Mouse (Mus musculus): ENCODE measurements around the gene Olfr453. TPM values are rescaled to one million over a fixed set of nuclear protein-coding genes. Genes with fewer than 3 reads are reported as not detected.

Olfr453 gene
- polyA plus RNA-seq (2012): not detected in 2 replicates

DNA sequence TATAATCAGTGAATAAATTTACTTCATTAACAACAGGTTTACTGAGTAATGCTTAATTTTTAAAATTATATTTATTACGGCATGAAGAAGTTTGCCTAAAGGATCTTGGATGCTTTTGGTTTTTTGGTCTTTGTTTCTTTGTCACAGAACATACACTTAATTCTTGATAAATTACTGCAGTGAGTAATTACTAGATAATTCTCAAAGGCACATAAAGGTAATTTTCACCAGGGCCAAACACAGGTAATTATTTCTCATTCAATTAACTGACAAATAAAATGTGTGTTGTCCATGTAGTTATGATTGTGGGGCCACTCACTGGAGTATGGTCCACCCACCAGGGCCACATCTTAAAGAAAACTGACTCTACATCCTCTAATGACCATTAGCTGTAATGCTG is at the start of gene Olfr453:
Olfr453 (plus strand) TSS at position 301 of the 400 bp plus-strand sequence.
- TF ChIP-seq GATA1 (IDR thresholded peaks at IDR 0.05; ENCODE audit: low read length): no peak

DNA sequence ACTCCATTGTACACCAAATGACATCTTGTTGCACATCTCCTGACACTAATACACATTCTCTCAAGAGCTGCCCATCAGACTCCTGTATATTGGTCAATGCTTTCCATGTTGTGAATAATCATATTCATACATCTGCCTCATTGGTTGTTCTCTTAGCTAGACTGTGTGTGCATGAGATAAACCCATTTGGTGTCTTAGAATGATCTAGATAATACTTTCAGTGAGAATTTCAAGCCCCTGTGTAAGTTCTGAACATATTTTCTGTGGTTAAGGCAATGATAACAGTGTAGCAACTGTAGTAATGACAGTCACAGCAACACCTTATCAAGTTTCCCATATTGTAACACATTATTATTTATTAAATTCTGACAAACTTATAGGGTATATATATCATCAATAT is 49.4 kb upstream of the Olfr453 start:
- TF ChIP-seq GATA1 (IDR thresholded peaks at IDR 0.05; ENCODE audit: low read length): no peak

DNA sequence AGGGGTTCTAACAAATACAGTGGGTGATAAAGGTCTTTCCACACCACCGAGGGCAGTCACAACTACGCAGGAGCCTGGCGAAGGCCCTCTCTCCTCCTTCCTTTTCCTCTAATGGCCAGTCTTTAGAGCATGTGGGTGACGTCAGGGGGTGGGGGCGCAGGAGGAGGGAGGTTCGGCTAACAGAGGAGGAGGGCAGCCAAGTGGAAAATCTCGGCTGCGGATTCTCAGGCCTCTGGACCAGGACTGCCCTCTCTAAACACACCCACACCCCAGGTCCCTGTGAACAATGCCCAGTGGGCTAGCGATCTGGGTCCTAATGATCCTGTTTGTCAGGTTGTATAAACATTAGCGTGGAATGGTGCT is 47.0 kb upstream of the Olfr453 start:
- no peak for TF ChIP-seq GATA1 (IDR thresholded peaks at IDR 0.05; ENCODE audit: low read length)

DNA sequence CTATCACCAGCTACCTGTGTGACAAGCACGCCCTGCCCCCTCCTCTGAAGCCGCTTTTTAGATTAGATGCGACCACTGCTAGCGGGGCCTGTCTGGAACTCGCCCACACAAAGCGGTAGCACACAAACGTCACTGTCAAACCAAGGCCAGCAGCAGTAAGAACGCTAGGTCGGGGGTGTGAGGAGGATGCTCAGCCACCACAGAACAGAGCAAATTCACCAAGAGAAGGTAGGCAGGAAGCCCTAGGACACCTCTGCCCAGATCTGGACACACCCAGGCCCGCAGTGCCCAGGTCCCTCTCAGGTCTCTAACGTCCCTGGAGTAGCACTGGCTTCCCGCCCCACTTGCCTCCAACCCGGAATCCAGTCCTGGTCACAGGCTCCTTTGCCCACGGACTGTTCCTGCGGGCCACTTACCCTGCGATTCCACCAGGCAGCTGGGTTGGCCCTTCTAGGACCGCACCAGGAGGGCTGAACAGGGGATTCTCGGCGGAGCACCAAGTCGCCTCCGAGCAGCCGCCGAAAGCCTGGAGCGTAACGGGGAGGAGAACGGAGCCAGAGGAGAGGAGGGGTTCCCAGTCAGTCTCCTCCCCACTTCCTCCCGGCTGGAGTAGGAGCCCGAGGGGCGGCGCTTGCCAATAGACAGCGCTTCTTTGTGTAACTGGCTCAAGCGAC is 46.5 kb upstream of the Olfr453 start:
- no peak for TF ChIP-seq GATA1 (IDR thresholded peaks at IDR 0.05; ENCODE audit: low read length)

DNA sequence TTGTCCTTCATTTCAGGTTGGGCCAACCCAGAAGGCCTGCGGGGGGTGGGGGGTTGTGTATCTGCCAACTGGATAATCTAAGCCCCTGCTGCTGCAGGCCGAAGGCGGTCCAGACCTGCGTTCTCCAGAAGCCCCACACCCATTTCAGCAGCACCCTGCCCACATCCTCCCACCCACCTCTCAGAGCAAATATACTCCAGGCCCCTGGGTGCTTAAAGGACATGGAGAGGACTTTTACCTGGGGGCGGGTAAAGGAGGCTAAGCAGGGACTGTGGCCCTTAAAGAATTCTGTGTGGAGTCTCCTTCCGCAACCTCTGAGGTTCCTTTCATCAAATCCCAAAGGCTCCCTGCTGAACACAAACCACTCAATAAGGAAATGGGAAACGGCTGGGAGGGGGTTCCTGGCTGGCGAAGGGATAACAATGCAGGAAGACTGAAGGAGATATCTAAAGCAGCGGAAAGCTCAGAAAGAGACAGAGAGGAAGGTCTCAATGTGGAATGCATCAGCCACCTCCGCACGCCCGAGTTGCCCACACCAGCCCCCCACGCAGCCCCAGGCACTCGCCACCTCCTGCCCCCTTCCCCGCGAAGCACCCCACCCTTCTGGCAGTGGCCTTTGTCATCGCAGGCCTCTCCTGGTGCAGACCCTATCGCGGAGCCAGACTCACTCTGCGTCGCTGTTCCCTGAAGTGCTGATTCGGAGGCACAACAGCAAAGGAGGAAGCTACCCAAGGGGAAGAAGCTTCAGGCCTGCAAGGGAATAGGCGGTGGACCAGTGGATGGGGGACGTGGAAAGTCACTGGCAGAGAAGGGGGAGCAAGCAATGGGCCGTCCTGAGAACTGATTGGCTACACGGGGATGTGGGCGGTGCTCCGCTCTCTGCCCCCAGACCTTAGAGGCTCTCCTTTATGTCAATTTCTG is 29.6 kb upstream of the Olfr453 start, which contains the start of gene Tcaf1:
Tcaf1 (minus strand) TSS at position 798 of the 921 bp plus-strand sequence.
- no peak for TF ChIP-seq GATA1 (IDR thresholded peaks at IDR 0.05; ENCODE audit: low read length)

DNA sequence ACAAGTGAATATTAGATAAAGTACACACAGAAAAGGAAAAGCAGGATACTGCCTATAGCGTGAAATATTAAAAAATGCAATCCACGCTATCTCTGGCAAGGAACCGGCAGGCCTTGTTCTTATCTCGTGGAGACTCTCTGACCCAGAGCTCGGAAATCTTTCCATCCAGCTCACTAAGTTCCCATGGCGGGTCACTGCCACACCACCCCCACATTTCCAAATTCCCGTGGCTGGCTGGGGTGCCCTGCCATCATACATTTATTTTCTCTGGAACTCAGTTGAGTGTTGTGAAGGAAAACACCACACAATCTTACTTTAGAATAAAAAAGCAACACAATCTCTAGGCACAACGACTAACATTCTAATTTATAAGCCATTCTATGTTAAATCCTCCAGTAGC is 24.5 kb upstream of the Olfr453 start:
- no peak for TF ChIP-seq GATA1 (IDR thresholded peaks at IDR 0.05; ENCODE audit: low read length)

DNA sequence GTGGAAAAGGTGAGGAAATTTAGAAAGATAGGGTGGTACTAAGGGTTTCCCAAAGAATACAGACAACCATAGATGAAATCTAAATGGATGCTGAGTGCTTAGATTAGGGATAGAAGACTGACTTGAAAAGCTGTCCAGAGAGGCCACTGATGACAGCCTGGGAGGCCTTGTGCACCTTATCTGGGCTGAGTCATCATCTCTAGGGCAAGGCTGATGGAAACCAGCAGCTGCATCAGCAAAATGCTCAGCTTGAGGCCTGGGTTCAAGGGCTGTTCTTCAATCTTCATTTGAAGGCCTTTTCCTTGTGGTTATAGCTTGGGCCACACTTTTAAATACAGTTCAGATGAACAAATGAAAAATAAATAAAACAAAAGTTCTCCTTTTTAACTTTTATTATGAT is 21.2 kb upstream of the Olfr453 start:
- TF ChIP-seq GATA1 (IDR thresholded peaks at IDR 0.05; ENCODE audit: low read length): no peak

DNA sequence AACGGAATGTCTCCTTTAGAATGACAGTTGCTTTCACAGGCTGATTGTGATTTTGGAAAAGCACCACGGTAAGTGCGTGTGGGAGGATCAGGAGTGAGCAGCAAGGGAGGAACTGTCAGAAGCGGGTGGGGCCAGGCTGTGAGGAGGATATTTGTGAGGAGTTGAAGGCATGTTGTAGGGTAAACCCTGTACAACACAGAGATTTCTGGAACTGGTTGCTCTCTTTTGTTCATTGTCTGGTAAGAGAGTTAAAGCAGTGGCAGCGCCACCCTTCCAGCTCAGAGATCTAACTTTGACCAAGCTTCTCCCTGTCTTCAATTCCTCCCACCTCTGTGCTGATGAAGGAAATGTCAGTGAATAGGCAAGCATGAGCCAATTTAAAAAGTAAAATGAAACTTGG is 3.1 kb downstream of the Olfr453 start:
- TF ChIP-seq GATA1 (IDR thresholded peaks at IDR 0.05; ENCODE audit: low read length): no peak

DNA sequence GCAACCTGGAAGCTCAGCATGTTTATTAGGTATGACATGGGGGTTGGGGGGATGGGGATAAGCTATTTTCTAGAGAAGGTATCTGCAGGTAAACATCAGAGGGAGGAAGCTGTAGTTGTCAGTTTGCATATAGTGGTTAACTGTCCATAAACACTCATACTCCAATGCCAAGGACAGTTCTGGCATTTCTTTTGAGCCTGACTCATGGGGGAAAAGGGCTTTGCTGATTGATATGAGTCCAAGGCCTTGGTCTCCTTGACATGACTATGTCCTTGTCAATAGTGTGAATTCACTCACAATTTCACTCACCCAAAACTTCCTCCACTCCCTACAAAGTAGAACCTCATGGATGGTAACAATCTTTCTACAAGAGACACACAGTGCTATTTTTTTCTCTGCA is 8.7 kb downstream of the Olfr453 start:
- no peak for TF ChIP-seq GATA1 (IDR thresholded peaks at IDR 0.05; ENCODE audit: low read length)

DNA sequence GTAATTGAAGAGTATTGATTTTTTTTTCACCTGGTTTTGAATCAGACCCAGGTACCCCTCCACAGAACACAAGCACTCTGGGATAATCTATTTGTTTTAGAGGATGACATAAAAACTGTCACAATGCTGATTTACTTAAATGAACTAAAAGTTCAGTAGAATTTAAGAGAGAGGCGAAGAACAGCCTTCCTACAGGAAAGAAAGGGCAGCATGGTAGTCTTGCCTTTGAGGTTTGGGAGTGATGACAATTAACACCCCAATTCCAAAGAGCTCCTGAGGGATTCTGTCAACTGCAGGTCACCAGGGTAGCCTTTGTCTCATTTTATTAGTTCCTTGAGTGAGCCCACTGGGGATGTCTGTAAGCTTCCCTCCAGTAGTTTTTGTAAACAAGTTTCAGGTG is 16.9 kb downstream of the Olfr453 start, which contains the start of gene Olfr38:
Olfr38 (plus strand) TSS at position 301 of the 400 bp plus-strand sequence.
- TF ChIP-seq GATA1 (IDR thresholded peaks at IDR 0.05; ENCODE audit: low read length): no peak

DNA sequence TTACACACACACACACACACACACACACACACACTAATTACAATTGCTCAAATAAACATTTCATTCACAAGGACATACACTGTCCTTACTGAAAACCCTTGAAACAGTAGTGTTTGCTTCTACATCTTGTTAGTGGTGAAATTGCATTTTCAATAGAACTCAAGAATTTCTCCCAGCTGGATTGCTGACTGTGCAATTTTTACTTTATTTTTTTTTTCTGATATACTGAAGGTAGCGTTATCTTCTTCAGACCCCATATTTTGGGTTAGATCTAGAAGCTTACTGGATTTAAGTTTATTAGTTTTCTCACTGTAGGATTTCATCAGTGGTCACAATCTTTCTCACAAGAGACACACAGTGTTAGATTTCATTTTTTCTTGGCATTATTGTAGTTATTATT is 37.9 kb downstream of the Olfr453 start:
- no peak for TF ChIP-seq GATA1 (IDR thresholded peaks at IDR 0.05; ENCODE audit: low read length)

DNA sequence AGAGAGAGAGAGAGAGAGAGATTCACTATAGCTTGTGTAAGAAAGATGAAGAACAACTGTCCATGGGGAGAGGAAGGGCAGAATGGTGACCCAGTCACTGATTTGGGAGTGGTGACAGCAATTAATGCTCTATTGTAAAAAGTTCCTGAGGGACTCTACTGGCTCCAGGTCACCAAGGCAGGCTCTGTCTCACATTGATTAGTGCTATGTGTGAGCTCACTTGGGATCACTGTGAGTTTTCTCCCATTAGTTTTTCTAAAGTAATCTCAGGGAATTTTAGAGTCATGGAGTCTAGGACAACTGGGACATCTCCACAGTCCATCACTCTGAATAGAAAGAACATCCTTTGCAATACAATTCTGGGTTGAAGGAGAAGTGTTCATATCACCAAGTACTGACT is 45.6 kb downstream of the Olfr453 start, which contains the start of gene Olfr452:
Olfr452 (plus strand) TSS at position 301 of the 400 bp plus-strand sequence.
- TF ChIP-seq GATA1 (IDR thresholded peaks at IDR 0.05; ENCODE audit: low read length): no peak

DNA sequence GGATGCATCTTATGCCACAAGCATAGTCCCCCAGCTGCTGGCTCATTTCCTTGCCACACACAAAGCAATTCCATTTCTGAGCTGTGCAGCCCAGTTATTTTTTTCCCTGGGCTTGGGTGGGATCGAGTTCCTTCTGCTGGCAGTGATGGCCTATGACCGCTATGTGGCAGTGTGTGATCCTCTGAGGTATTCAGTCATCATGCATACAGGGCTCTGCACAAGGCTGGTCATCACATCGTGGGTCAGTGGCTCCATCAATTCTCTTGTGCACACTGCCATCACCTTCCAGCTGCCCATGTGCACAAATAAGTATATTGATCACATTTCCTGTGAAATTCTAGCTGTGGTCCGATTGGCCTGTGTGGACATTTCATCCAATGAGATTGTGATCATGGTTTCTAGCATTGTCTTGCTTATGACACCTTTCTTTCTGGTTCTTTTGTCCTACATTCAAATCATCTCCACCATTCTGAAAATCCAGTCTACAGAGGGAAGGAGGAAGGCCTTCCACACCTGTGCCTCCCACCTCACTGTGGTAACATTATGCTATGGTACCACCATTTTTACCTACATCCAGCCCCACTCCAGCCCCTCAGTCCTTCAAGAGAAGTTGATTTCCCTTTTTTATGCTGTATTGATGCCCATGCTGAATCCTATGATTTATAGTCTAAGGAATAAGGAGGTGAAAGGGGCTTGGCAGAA is 51.2 kb downstream of the Olfr453 start:
- TF ChIP-seq GATA1 (IDR thresholded peaks at IDR 0.05; ENCODE audit: low read length): no peak

DNA sequence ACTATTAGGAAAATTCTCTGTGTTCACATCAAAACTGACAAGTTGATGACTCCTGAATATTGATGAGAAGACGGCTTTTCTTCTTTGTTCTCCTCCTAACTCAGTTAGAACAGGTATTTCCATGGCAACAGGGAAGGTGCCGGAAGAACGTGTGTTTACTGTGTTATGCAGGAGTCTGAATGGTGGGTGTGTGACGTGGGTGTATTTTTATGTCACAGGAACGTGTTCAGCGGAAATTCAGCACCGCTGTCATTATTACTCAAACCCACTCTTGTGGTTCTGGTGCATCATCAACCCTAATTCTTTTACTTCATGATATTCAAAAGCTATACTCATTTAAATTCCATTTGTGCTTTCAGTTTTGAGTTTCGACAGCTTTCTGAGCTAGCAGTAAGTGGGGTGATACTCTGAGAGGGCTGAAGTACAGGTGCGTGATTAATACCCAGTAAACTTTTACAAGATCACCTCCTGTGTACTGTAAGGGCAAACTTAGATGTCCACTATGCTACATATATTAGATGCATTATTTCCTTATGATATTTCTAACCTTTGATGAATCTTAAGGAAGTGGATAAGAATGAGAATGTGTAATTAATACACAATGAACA is 51.9 kb downstream of the Olfr453 start:
- TF ChIP-seq GATA1 (IDR thresholded peaks at IDR 0.05; ENCODE audit: low read length): no peak

DNA sequence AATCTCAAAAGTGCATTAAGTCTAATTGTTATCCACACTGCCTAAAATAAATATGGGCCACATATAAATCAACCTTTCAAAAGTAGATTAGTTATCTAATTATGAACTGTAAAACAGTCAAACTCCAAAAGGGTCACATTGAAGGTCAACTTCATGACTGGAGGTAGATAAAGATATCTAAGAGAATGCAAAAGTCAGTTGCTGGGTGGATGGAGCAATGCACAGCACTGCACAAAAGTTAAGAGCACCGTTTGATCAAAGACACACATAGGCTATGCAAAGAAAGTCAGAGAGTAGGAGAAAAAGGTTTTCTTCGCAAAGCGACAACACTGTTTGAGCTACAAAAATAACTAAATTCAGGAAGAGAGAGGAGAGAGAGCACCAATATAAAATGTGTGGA is 55.8 kb downstream of the Olfr453 start:
- no peak for TF ChIP-seq GATA1 (IDR thresholded peaks at IDR 0.05; ENCODE audit: low read length)

Other genes with a start within 250 kb of the Olfr453 start
- not detected in 2 replicates for gene Olfr455, start 191.8 kb upstream of the Olfr453 start, polyA plus RNA-seq (2012)
- gene Tcaf3, start 141.7 kb upstream of the Olfr453 start, polyA plus RNA-seq (2012): not detected in 2 replicates
- not detected in 2 replicates for gene Tcaf2, start 94.1 kb upstream of the Olfr453 start, polyA plus RNA-seq (2012)
- gene Tcaf1, start 29.3 kb upstream of the Olfr453 start, polyA plus RNA-seq (2012): not detected in 2 replicates
- not detected in 2 replicates for gene Olfr38, start 17.0 kb downstream of the Olfr453 start, polyA plus RNA-seq (2012)
- not detected in 2 replicates for gene Olfr452, start 45.7 kb downstream of the Olfr453 start, polyA plus RNA-seq (2012)
- not detected in 2 replicates for gene Olfr450, start 72.6 kb downstream of the Olfr453 start, polyA plus RNA-seq (2012)
- not detected in 2 replicates for gene Olfr449, start 95.0 kb downstream of the Olfr453 start, polyA plus RNA-seq (2012)
- not detected in 2 replicates for gene Olfr448, start 151.1 kb downstream of the Olfr453 start, polyA plus RNA-seq (2012)
- not detected in 2 replicates for gene Olfr447, start 169.5 kb downstream of the Olfr453 start, polyA plus RNA-seq (2012)
- not detected in 2 replicates for gene Olfr446, start 182.0 kb downstream of the Olfr453 start, polyA plus RNA-seq (2012)
- gene Olfr444, start 209.7 kb downstream of the Olfr453 start, polyA plus RNA-seq (2012): not detected in 2 replicates